Mouse (Mus musculus) G1E (cell line): ENCODE measurements at regions not wholly inside any gene's neighbourhood (a gene's known extent, or its start where the extent isn't known, plus 50 kb on each side); places are given as distances from the start of the nearest gene placed in this dataset.

Experiments
- CTCF ChIP-seq: IDR thresholded peaks from 2 replicates; pipeline ENCODE4 v1.5.1; 2012; ENCODE audit warnings: low read depth, low read length, inconsistent platforms, mixed read lengths
- GATA1 ChIP-seq: IDR thresholded peaks from 2 replicates; pipeline ENCODE4 v1.6.1; 2012; ENCODE audit warnings: borderline replicate concordance, low read length, inconsistent platforms, mixed read lengths
- GATA2 ChIP-seq: IDR thresholded peaks from 2 replicates; pipeline ENCODE4 v1.6.1; 2012; ENCODE audit warnings: low read depth, low read length, inconsistent platforms, borderline replicate concordance
- POLR2AphosphoS5 ChIP-seq: IDR thresholded peaks from 2 replicates; pipeline ENCODE4 v1.6.1; 2012; ENCODE audit warnings: low read depth, low read length, inconsistent platforms; ENCODE audit not compliant: insufficient replicate concordance
- TAL1 ChIP-seq: conservative IDR thresholded peaks from 2 replicates; pipeline ENCODE4 v1.6.1; 2012; ENCODE audit warnings: low read depth, low read length, inconsistent platforms, mixed read lengths

GRCm38 (mm10) chr10:30992167-30992566, 149.6 kb upstream of the Hey2 start:
- TF ChIP-seq CTCF (no peak), GATA1 (no peak), TAL1 (no peak), POLR2AphosphoS5 (no peak), GATA2 (no peak)
